Mouse (Mus musculus) frontal cortex, postnatal 14 days (tissue): ENCODE measurements around the gene Kif23.

Source experiments
- DNase-seq, 2 experiments: peaks; one replicate each; pipeline ENCODE4 v3.0.0; 2022; ENCODE audit warnings: low spot score in 2 of 2

Kif23 gene

DNA sequence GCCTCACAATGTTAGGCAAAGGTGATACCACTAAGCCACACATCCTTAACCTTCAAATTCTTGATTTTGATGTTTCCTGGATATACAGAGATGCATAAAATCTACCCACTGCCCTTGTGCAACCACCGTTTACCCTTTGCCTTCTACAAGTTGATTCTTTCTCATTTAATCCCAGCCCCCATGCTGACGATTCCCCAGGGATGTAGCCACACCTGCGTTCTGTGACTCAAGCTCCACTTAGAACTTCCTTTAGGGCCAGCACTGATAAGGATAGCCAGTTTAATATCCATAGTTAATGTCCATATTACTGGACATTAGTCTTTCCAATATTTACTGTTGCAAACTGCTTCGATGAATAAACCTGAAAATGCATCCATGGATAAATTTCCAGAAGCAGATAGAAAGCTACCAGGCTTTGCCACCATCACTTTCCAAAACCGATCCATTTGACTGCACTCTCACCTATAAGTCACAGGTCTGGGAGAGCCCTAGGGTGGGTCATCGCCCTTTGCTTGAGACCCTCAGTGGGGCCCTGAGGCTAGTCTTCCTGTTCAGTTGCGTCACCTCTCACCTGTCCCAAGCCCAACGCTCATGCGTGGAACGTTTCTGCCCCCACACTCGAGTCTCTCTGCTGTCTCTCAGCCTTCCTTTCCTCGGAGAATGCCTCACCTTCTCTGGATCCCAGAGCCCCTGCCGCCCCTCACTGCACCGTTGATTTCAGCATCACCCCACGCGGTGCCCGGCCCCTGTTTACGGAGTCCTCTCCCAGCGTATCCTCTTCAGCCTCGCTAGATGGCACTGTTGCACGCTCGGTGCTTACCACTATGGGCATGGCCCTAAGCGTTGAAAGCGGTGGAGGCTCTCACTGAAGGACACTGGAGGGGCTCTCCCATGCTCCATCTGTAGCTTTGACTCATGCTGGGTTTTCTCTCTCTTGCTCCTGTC, 1.1 kb upstream of the Kif23 start:
- peak in 1 of 2 experiments; percentile 57 for DNase-seq

DNA sequence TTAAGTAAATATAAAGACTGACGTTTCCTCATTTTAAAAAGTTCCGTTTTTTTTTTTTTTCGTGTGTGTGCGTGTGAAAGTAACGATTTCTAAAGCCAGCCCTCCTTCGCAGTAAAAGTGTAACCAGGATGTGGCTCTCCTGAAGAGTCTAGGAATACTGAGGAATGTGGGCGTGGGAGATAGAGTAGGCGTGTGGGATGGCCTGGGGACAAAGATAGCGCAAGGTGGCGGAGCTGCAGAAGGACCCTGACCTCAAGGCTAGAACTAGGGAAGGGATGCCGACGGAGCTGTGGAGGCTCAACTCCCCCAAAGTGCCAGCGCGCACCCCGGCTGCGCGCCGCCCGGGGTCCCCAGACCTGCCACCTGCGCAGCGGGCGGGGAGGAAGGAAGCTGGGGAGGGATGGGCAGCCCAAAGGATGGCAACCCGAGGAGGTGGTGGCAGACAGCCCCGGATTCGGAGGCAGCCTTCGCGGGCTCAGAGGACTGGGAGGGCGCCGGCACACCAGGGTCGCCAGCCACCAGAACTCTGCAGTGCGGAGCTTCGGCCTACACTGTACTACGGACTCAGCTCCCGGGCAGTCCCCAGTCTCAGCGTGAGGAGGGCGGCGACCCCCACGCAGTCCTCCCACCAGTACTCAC, 482 bp downstream of the Kif23 start:
- no peak for DNase-seq

GRCm38 (mm10) chr9:61941054-61941453, 5.5 kb downstream of the Kif23 start:
- no peak for DNase-seq

GRCm38 (mm10) chr9:61933333-61933732, 13.2 kb downstream of the Kif23 start:
- no peak for DNase-seq

GRCm38 (mm10) chr9:61932009-61932408, 14.6 kb downstream of the Kif23 start:
- DNase-seq = no peak

DNA sequence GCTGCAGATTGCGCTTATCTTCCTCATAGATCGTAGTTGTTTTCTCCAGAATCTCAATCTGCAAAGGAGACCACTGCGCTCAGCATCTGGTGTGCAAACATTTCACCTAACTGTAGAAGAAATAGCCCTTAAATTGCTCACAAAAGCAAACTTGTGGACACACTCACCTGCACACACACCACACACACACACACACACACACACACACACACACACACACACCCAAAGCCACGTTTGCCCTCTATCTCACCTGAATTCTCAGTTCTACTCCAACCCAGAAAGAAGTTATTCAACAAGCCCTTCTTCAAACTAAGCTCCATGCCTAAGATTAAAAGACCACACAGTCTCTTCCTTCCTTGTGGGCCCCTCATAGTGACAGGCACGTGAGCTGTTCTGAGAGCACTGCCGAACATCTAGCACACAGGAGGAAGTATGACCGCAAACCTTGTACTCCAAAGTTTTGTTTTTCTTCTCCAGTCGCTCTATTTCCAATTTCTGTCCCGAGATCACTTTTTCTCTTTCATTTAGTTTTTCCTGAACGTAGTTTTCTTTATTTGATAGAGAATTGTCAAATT, 21.4 kb downstream of the Kif23 start:
- DNase-seq = no peak

DNA sequence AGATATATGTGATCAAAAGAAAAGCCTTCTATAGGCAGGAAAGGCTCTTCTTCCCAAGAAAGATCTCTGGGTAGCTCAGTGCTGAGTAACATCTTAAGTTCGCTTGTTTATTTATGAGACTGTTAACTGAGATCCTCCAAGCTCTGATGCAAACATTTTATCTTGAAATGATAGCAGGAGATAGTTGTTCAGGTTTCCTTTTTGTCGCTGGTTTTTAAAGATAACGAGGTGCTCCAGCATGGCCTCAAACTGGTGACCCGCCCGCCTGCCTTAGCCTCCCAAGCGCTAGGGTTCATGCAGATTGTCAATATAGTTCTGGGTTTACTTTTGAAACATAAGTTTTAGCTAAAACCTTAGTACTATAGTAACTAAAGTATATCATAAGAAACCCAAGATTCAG, 26.2 kb downstream of the Kif23 start:
- no peak for DNase-seq

DNA sequence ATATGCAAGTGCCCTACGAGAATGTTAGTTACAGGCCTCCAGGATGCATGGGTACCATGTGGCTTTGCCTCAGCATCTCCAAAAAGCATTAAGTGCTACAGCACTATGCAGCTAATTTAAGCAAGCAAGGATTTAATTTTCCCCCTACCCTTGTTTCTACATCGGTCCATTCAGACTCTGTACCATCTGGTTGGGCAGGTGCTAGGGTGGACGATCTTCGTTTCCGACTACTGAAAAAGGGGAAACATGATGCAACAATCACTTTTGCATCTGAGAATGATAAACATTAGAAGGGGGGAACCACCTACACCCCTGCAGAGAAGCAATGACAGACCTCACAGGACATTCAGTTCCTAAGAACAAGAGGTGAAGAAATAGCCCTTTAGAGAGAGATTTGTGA, 27.1 kb downstream of the Kif23 start:
- DNase-seq = no peak

GRCm38 (mm10) chr9:61917436-61917835, 29.1 kb downstream of the Kif23 start:
- DNase-seq = no peak

DNA sequence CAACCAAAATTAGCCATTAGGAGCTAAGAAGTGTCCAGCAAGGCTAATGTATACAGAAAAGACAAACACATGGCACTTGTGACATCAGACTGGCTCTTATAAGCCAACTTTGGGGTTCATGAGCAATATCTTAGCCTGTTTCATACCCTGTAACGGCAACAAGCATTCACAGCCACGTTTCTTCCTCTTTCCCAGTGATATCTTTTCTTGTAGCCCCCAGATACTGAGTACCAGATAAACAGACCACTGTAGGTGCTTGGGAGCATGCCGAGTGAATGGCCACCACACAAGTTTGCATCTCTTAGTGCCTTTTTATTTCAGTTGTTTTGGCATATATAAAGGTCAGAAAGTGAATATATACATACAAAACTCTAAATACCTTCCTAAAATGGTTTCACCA, 29.6 kb downstream of the Kif23 start:
- no peak for DNase-seq

- DNase-seq = no peak
These were observed 31.1 kb downstream of the Kif23 start for GRCm38 (mm10) chr9:61915393-61916005.

- DNase-seq = no peak
These were observed 31.7 kb downstream of the Kif23 start for GRCm38 (mm10) chr9:61914917-61915300.

DNA sequence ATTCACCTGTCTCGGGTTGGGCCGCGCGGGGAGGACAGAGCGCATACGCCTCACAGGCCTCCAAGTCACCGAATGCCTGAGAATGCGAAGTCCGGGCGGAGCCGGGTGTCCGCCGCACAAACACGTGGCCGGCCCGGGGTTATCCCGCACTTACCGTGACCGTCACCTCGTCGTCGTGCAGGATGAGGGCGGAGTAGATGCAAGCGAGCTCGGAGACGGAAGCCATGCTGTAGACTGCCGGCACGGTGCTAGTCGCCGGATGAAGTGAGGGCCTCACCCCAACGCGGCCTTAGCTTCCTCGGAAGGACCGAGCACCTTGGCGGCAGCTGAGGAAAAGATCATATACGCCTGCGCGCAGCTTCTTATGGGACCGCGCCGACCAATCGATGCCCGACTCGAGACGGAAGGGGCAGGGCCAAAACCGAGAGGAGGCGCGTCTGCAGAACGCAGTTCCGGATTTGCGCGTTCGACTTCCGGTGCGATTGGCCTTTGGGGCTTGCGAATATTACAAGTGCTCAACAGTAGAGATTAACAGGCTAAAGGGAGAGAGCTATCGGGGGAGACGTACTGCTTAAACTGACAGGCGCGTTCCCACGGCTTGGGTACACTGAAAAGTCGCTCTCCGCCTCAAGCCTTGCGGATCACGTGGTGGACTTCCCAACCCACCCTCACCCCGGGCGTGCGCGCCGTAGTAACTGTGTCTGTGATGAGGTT, 32.2 kb downstream of the Kif23 start, which contains the start of gene Rplp1:
Gene Rplp1 (minus strand): TSS at position 340 of the 714 bp plus-strand sequence.
- peak; percentile 93 to 95 for DNase-seq

DNA sequence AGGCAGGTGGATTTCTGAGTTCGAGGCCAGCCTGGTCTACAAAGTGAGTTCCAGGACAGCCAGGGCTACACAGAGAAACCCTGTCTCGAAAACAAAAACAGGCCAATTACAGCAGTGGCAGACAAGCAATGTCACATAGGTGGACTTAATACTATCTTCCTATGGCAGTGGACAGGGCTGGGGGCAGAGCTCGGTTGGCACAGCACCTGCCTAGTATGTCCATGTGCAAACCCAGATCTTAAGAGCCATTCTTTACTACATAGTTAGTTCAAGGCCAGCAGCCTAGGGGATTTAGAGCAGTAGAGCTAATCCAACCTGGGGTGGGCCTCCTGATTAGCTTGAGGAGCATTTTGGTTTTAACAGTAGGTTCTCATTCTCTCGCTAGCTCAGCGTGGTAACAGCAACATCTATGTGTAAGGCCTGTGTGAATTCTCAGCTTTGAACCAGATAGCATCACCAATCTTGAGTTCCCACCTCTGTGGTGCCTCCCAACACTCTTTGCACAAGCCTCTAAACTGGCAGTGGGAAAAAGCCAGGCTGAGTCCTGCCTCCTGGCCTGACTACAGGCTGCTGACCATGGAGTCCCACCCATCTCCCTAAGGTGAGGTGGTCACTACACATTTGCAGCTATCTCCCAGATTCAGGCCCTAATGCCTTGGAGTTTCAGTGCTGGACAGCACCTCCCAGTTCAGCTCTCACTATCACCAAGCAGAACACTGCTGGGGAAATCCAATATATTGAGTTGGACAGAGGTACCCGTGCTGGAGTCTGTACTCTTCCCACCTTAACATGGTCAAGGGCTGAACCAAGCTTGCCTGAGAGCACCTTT, 35.1 kb downstream of the Kif23 start:
- no peak for DNase-seq

GRCm38 (mm10) chr9:61910526-61911256, 35.9 kb downstream of the Kif23 start:
- DNase-seq = no peak

GRCm38 (mm10) chr9:61909633-61910032, 36.9 kb downstream of the Kif23 start:
- DNase-seq = no peak

- DNase-seq = no peak
These were observed 37.7 kb downstream of the Kif23 start for GRCm38 (mm10) chr9:61908832-61909407.

DNA sequence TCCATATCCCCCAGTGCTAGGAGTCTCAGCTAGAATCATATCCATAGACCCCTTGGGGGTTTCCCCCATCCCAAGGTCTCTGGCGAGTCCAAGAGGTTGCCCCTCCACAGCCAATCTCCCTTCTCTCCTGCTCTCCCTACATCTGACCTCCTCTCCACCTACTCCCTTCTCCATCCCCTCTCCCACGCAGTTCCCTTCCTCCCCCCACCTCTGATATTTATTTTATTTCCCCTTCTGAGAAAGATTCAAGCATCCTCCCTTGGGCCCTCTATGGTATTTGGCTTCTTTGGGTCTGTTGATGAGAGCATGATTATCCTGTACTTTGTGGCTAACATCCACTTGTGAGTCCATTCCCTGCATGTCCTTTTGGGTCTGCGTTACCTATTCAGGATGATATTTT, 38.2 kb downstream of the Kif23 start:
- no peak for DNase-seq

GRCm38 (mm10) chr9:61907621-61908295, 38.8 kb downstream of the Kif23 start:
- DNase-seq = no peak
